Mouse (Mus musculus): ENCODE data around the gene Apof. TPM values are rescaled to one million over a fixed set of nuclear protein-coding genes. Genes with fewer than 3 reads are reported as not detected.
"Not testable (repeated sequence)": the region's sequence is repeated elsewhere in the genome, so short reads cannot be mapped to it uniquely, and the experiment has no call there.

The Apof gene
- polyA plus RNA-seq, 1 experiment from 2014 or later = not detected

DNA sequence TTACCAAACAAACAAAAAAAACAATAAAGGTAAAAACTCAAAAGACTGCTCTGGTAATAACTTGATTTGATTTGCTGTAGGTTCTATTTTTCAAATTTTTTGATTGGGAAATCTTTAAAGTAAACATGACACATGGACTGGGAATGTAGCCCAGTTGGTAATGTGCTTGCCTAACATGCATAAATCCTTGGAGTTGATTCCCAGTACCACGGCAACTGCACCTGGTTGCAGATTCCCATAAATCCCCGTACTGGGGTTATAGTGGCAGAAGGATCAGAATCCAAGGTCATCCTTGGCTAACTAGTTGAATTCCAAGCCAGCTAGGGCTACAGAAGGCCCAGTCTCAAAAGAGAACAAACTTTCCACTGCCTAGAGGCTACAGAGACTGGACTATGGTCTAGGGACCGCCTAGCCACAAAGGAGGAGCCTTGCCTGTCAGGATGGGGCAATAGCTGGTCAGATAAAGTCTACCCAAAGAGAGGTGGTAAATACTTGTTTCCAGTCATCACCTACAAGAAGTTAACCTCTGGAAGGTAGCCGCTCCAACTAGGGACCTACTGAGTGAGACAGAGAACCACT, 14.7 kb upstream of the Apof start, which contains the start of gene Apon:
Gene Apon (plus strand): TSS at position 420 of the 579 bp plus-strand sequence.
- H3K27me3 ChIP-seq (ENCODE audit: control insufficient read depth, insufficient read depth, low read length) = no peaks in the 10 kb centered on the region
- no peak within 1 kb of the TSS for H3K4me3 ChIP-seq (ENCODE audit: low read length)
- no peak within 1 kb of the TSS for H3K9ac ChIP-seq (ENCODE audit: low read depth, low read length)
- H3K27ac ChIP-seq (ENCODE audit: low read depth, low read length) = no peak within 1 kb of the TSS
- no peak within 1 kb of the TSS for H3K4me2 ChIP-seq (replicated peaks; ENCODE audit: low read depth, low read length)
- peaks cover 44% of the 10 kb centered on the region for H3K36me3 ChIP-seq (ENCODE audit: control insufficient read depth, insufficient read depth, low read length)
- no peaks in the 10 kb centered on the region for H3K9me3 ChIP-seq (ENCODE audit: control insufficient read depth, low read length)
- WGBS = 88% methylated on average over 4 of the region's 4 CpGs
- no peaks in the 10 kb centered on the region for H3K4me1 ChIP-seq (ENCODE audit: control insufficient read depth, insufficient read depth, low read length)
- ATAC-seq (ENCODE audit: low FRiP score, low TSS enrichment) = no peak

DNA sequence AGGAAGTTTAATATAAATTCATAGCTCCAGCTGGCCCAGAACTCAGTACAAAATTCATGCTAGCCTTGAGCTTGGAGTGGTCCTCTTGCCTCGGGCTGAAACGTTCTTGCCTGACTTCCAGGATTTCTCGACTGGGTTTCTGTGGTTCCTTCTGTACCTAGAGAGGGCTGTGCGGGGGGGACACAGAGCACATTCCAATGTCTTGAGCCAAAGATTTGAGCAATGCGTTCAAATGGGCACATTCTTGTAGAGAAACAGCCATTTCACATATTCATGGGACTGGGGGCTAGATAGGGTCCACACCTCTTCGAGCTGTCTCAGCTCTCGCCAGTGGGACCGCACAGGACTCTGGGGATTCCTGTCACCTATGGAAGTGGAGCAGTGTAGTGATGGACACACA, 12.5 kb upstream of the Apof start:
- no peaks in the 10 kb centered on the region for H3K4me1 ChIP-seq (ENCODE audit: control insufficient read depth, insufficient read depth, low read length)
- peaks cover 24% of the 10 kb centered on the region for H3K36me3 ChIP-seq (ENCODE audit: control insufficient read depth, insufficient read depth, low read length)
- H3K4me3 ChIP-seq (ENCODE audit: low read length) = no peak overlapping the region
- H3K27me3 ChIP-seq (ENCODE audit: control insufficient read depth, insufficient read depth, low read length) = no peaks in the 10 kb centered on the region
- no peak overlapping the region for H3K9ac ChIP-seq (ENCODE audit: low read depth, low read length)
- no peaks in the 10 kb centered on the region for H3K9me3 ChIP-seq (ENCODE audit: control insufficient read depth, low read length)
- no peak overlapping the region for H3K4me2 ChIP-seq (replicated peaks; ENCODE audit: low read depth, low read length)
- no peak for ATAC-seq (ENCODE audit: low FRiP score, low TSS enrichment)
- no peak overlapping the region for H3K27ac ChIP-seq (ENCODE audit: low read depth, low read length)
- 84% methylated on average over 8 of the region's 8 CpGs for WGBS

DNA sequence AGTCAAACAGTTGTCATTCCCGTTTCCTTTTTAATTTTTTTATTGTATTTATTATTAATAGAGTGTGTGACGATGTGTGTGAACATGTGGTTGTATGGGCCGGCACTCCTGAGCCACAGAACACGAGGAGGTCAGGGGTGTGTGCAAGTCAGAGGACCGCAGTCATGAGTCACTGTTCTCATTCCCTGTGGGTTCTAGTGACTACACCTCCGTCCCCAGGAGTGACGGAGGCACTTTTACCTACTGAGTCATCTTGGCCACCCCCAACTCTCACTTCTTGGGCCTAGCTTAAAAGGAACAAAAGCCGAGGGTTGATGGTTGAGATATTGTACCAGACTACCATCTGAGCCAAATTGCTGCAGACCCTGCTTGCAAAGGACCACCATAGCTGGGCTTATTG, 12.1 kb upstream of the Apof start:
- Histone ChIP-seq H3K9me3 (ENCODE audit: control insufficient read depth, low read length) (no peaks in the 10 kb centered on the region), H3K4me1 (ENCODE audit: control insufficient read depth, insufficient read depth, low read length) (no peaks in the 10 kb centered on the region), H3K36me3 (ENCODE audit: control insufficient read depth, insufficient read depth, low read length) (peaks cover 20% of the 10 kb centered on the region), H3K27me3 (ENCODE audit: control insufficient read depth, insufficient read depth, low read length) (no peaks in the 10 kb centered on the region), H3K9ac (ENCODE audit: low read depth, low read length) (no peak overlapping the region), H3K4me3 (ENCODE audit: low read length) (no peak overlapping the region), H3K4me2 (replicated peaks; ENCODE audit: low read depth, low read length) (no peak overlapping the region), H3K27ac (ENCODE audit: low read depth, low read length) (no peak overlapping the region)
- 66% methylated on average over 8 of the region's 8 CpGs for WGBS
- ATAC-seq (ENCODE audit: low FRiP score, low TSS enrichment) = no peak

DNA sequence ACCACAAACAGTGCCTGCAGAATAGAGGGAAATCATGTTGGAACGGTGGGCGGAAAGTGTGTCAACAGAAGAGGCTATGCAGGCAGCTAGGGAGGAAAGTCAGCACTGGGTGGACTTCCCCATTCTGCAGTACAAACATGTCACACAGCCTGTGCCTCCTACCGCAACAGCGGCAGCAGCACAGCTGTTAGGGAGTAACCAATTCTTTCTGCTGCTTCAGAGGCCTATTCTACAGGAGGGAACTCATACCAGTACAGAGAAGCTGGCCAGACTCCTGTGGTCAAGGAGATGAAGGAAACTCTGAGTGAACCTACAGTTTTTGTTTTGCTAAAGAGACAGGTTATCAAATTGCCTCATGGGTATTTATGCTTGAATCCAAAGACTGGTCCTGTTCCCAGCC, 9.5 kb upstream of the Apof start:
- no peak for ATAC-seq (ENCODE audit: low FRiP score, low TSS enrichment)
- Histone ChIP-seq H3K4me3 (ENCODE audit: low read length) (no peak overlapping the region), H3K9me3 (ENCODE audit: control insufficient read depth, low read length) (no peaks in the 10 kb centered on the region), H3K4me2 (replicated peaks; ENCODE audit: low read depth, low read length) (no peak overlapping the region), H3K9ac (ENCODE audit: low read depth, low read length) (no peak overlapping the region), H3K36me3 (ENCODE audit: control insufficient read depth, insufficient read depth, low read length) (no peaks in the 10 kb centered on the region), H3K27me3 (ENCODE audit: control insufficient read depth, insufficient read depth, low read length) (no peaks in the 10 kb centered on the region), H3K27ac (ENCODE audit: low read depth, low read length) (no peak overlapping the region), H3K4me1 (ENCODE audit: control insufficient read depth, insufficient read depth, low read length) (no peaks in the 10 kb centered on the region)
- WGBS = 66% methylated on average over 4 of the region's 4 CpGs

DNA sequence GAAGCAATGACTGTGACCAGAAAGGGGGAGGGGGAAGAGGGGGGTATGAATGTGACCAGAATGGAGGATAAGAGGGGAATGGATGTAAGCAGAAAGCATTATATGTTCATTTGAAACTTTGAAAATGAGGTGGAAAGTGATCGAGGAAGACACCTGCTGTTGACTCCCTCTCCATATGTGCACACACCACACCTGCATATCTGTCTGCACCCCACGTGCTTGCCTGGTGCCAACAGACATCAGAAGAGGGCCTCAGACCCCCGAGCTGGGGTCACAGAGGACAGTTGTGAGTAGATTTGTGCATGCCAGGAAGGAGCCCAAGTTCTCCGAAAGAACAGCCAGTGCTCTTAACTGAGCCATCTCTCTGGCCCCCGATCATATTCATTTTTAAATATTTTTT, 8.5 kb upstream of the Apof start:
- Histone ChIP-seq H3K4me3 (ENCODE audit: low read length) (no peak overlapping the region), H3K4me2 (replicated peaks; ENCODE audit: low read depth, low read length) (no peak overlapping the region), H3K36me3 (ENCODE audit: control insufficient read depth, insufficient read depth, low read length) (no peaks in the 10 kb centered on the region), H3K9me3 (ENCODE audit: control insufficient read depth, low read length) (no peaks in the 10 kb centered on the region), H3K4me1 (ENCODE audit: control insufficient read depth, insufficient read depth, low read length) (no peaks in the 10 kb centered on the region), H3K9ac (ENCODE audit: low read depth, low read length) (no peak overlapping the region), H3K27me3 (ENCODE audit: control insufficient read depth, insufficient read depth, low read length) (no peaks in the 10 kb centered on the region), H3K27ac (ENCODE audit: low read depth, low read length) (no peak overlapping the region)
- 94% methylated on average over 5 of the region's 5 CpGs for WGBS
- no peak for ATAC-seq (ENCODE audit: low FRiP score, low TSS enrichment)

DNA sequence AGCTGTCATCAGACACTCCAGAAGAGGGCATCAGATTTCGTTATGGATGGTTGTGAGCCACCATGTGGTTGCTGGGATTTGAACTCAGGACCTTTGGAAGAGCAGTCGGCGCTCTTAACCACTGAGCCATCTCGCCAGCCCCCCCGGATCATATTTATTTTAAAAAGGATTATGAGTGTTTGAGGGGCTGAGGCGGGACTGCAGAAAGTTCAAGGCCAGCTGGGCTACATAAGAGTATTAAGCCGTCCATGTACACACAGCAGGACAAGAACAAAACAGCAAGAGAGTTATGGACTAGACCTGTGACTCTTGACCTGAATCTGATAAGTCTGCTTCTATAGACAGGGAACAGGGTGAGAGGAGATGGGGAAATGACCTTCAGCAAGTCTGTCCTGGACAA, 8.1 kb upstream of the Apof start:
- H3K9me3 ChIP-seq (ENCODE audit: control insufficient read depth, low read length); H3K27me3 ChIP-seq (ENCODE audit: control insufficient read depth, insufficient read depth, low read length); H3K4me2 ChIP-seq (replicated peaks; ENCODE audit: low read depth, low read length); H3K9ac ChIP-seq (ENCODE audit: low read depth, low read length); H3K4me3 ChIP-seq (ENCODE audit: low read length); ATAC-seq (ENCODE audit: low FRiP score, low TSS enrichment); H3K4me1 ChIP-seq (ENCODE audit: control insufficient read depth, insufficient read depth, low read length); H3K36me3 ChIP-seq (ENCODE audit: control insufficient read depth, insufficient read depth, low read length); H3K27ac ChIP-seq (ENCODE audit: low read depth, low read length): not testable (repeated sequence)
- WGBS = 77% methylated on average over 7 of the region's 7 CpGs

DNA sequence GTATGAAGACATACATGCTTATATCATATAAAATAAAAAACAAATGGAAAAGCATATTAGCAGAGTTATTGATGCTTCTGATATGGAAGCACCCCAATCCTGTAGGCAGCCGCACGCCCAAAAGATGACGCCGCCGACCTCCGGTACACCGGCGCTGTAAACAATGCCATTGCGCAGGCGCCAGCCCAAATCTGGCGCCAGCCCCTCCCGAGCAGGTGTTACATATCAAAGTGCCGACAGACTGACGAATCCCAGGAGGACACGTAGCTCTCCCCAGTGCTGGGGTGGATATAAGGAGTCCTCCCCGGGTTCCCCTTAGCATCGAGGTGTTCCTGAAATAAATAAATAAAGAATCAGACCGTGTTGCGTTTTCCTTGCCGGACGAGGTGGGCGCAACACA, 6.2 kb upstream of the Apof start:
- no peaks in the 10 kb centered on the region for H3K36me3 ChIP-seq (ENCODE audit: control insufficient read depth, insufficient read depth, low read length)
- no peaks in the 10 kb centered on the region for H3K4me1 ChIP-seq (ENCODE audit: control insufficient read depth, insufficient read depth, low read length)
- ATAC-seq (ENCODE audit: low FRiP score, low TSS enrichment) = no peak
- H3K4me3 ChIP-seq (ENCODE audit: low read length) = no peak overlapping the region
- no peak overlapping the region for H3K27ac ChIP-seq (ENCODE audit: low read depth, low read length)
- no peak overlapping the region for H3K4me2 ChIP-seq (replicated peaks; ENCODE audit: low read depth, low read length)
- WGBS = 78% methylated on average over 22 of the region's 22 CpGs
- no peaks in the 10 kb centered on the region for H3K9me3 ChIP-seq (ENCODE audit: control insufficient read depth, low read length)
- no peak overlapping the region for H3K9ac ChIP-seq (ENCODE audit: low read depth, low read length)
- H3K27me3 ChIP-seq (ENCODE audit: control insufficient read depth, insufficient read depth, low read length) = no peaks in the 10 kb centered on the region

DNA sequence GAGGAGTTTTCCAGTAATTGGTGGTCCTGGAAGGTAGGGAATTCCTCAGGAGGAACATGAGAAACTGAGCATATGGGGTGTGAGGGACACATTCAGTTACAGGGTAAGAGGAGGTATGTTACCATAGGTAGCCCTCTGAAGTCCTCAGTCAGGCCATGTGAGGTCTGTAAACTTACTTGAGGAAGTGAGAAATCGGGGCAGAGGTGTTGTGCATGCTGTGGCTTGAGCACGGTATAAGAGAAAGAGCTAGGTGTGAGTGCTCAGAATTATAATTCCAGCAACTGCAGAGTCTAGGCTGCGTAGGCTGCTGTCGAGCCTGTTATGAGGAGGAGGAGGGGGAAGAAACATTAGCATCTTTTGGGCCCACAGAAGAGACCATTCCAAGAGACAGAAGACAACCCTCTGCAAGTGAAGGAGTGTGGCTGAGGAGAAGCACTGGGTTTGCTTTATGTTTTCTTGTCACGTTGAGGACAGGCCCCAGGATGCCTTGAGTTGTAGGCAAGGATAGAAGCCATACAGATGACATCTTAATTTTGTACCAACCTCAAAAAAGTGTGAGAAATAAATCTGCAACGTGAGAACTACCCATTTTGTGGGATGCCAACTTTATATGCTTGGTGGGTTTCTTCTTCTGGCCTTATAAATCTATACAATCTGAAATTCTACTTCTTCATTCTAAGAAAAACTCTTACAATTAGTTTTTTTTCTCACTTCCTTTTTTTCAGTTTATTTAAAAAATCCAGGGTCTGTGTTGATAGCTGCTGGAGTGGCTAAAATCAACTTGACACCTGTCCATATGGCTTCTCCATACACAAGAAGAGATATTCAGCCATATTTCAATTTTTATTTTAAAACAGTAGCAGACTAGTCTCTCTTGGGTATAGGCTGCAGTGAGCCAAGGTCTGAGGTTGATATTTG, 4.8 kb upstream of the Apof start:
- Histone ChIP-seq H3K4me2 (replicated peaks; ENCODE audit: low read depth, low read length) (no peak overlapping the region), H3K4me3 (ENCODE audit: low read length) (no peak overlapping the region), H3K4me1 (ENCODE audit: control insufficient read depth, insufficient read depth, low read length) (no peaks in the 10 kb centered on the region), H3K9ac (ENCODE audit: low read depth, low read length) (no peak overlapping the region), H3K36me3 (ENCODE audit: control insufficient read depth, insufficient read depth, low read length) (no peaks in the 10 kb centered on the region), H3K27ac (ENCODE audit: low read depth, low read length) (no peak overlapping the region), H3K9me3 (ENCODE audit: control insufficient read depth, low read length) (no peaks in the 10 kb centered on the region), H3K27me3 (ENCODE audit: control insufficient read depth, insufficient read depth, low read length) (no peaks in the 10 kb centered on the region)
- no peak for ATAC-seq (ENCODE audit: low FRiP score, low TSS enrichment)
- 78% methylated on average over 6 of the region's 6 CpGs for WGBS

DNA sequence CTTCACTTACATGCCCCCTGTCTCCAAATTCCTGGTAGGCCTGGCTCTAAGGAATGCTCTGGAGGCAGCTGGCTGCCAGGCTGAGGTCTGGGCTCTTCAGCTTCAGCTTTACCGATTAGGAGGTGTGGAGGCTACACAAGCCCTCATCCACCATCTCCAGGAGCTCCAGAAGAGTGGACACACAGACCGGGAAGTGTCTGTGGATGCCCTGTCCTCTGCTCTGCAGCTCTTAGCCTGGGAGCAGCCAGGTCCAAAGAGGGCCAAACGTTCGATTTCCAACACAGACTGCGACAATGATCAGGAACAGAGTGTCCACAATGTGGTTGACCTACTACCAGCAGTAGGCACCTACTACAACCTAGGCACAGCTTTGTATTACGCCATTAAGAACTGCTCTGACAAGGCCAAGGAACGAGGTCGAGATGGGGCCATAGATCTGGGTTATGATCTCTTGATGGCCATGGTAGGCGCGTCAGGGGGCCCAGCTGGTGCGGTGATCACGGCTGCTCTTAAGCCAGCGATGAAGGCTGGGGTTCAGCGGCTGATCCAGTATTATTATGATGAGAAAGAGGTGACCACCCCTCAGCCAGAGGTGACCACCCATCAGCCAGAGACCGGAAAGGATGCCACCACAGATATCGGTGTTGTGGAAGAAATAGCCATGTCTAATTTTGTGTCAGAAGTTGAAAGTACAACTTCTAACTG, 887 bp downstream of the Apof start:
- H3K4me2 ChIP-seq (replicated peaks; ENCODE audit: low read depth, low read length) = peak overlapping the region; percentile 65; the same call in 1 of the 2 replicates

More for the DNA sequence above, 887 bp downstream of the Apof start:
- Histone ChIP-seq H3K4me3 (ENCODE audit: low read length) (no peak overlapping the region), H3K9ac (ENCODE audit: low read depth, low read length) (no peak overlapping the region), H3K9me3 (ENCODE audit: control insufficient read depth, low read length) (no peaks in the 10 kb centered on the region), H3K4me1 (ENCODE audit: control insufficient read depth, insufficient read depth, low read length) (no peaks in the 10 kb centered on the region), H3K36me3 (ENCODE audit: control insufficient read depth, insufficient read depth, low read length) (no peaks in the 10 kb centered on the region), H3K27ac (ENCODE audit: low read depth, low read length) (no peak overlapping the region), H3K27me3 (ENCODE audit: control insufficient read depth, insufficient read depth, low read length) (no peaks in the 10 kb centered on the region)
- WGBS = 91% methylated on average over 16 of the region's 16 CpGs
- no peak for ATAC-seq (ENCODE audit: low FRiP score, low TSS enrichment)

Measured in kidney, embryonic 14.5 days (tissue).